Comparison of ENCODE assay signal across 7 mouse cellular contexts in genomic region chr16:20424719-20425650, GRCm38 (mm10). TPM values are rescaled to one million over a fixed set of nuclear protein-coding genes. Genes with fewer than 3 reads are reported as not detected.
A peak's percentile ranks its signal among the peaks of the same experiment; 100 is the strongest.
DNase-seq lines count a peak whose midpoint lies in the region; ATAC-seq and TF ChIP-seq lines count a peak whose summit lies in the region.

No protein-coding gene starts in this region.

- H3K4me2 ChIP-seq in kidney, embryonic 14.5 days (replicated peaks; ENCODE audit: low read depth, low read length): peak overlapping the region; percentile 67
- H3K4me2 ChIP-seq in stomach, embryonic 16.5 days (ENCODE audit: low read depth, low read length): peak overlapping the region; percentile 76

- peak; percentile 55 for DNase-seq in adipocyte (ENCODE audit: low spot score)
- DNase-seq in heart, adult 18-20 months: peak; percentile 29 to 51
- peak; percentile 35 for DNase-seq in lung, postnatal 10 days
- DNase-seq in gastrocnemius, postnatal 4 days (ENCODE audit: low spot score in 2 of 2): no peak

- peak overlapping the region; percentile 93 for H3K4me3 ChIP-seq in E14TG2a.4 (replicated peaks; ENCODE audit: low read length)
- H3K4me3 ChIP-seq in kidney, embryonic 14.5 days (ENCODE audit: low read length): peak overlapping the region; percentile 78
- peak overlapping the region; percentile 84 for H3K4me3 ChIP-seq in stomach, embryonic 16.5 days (replicated peaks; ENCODE audit: low read length)

- TF ChIP-seq CTCF in E14TG2a.4 (conservative IDR thresholded peaks at IDR 0.05; ENCODE audit: low read length): no peak

- H3K9me3 ChIP-seq in E14TG2a.4 (ENCODE audit: low read length): no peaks in the 10 kb centered on the region
- H3K9me3 ChIP-seq in kidney, embryonic 14.5 days (ENCODE audit: control insufficient read depth, low read length): no peaks in the 10 kb centered on the region
- H3K9me3 ChIP-seq in stomach, embryonic 16.5 days (replicated peaks; ENCODE audit: control insufficient read depth, low read length): no peaks in the 10 kb centered on the region

- no peak overlapping the region for H3K27ac ChIP-seq in kidney, embryonic 14.5 days (ENCODE audit: low read depth, low read length)
- H3K27ac ChIP-seq in stomach, embryonic 16.5 days (ENCODE audit: low read length): peak overlapping the region; percentile 34; the same call in 1 of the 2 replicates

- no peaks in the 10 kb centered on the region for H3K27me3 ChIP-seq in E14TG2a.4 (ENCODE audit: insufficient read depth, low read length)
- H3K27me3 ChIP-seq in kidney, embryonic 14.5 days (ENCODE audit: control insufficient read depth, insufficient read depth, low read length): no peaks in the 10 kb centered on the region
- H3K27me3 ChIP-seq in stomach, embryonic 16.5 days (ENCODE audit: control insufficient read depth, insufficient read depth, low read length): no peaks in the 10 kb centered on the region

- peak overlapping the region; percentile 69; the same call in 1 of the 2 replicates for H3K9ac ChIP-seq in kidney, embryonic 14.5 days (ENCODE audit: low read depth, low read length)
- H3K9ac ChIP-seq in stomach, embryonic 16.5 days (ENCODE audit: low read length): peak overlapping the region; percentile 84

- no peak for ATAC-seq in kidney, embryonic 14.5 days (ENCODE audit: low FRiP score, low TSS enrichment)
- no peak; the same call in 1 of the 2 replicates for ATAC-seq in stomach, embryonic 16.5 days (ENCODE audit: insufficient read depth, low FRiP score)

- 45% methylated on average over 10 of the region's 10 CpGs for WGBS in kidney, embryonic 14.5 days
- WGBS in stomach, embryonic 16.5 days: 35% methylated on average over 10 of the region's 10 CpGs

- peaks cover 37% of the 10 kb centered on the region for H3K4me1 ChIP-seq in E14TG2a.4 (replicated peaks; ENCODE audit: low read depth, low read length)
- peaks cover 7% of the 10 kb centered on the region for H3K4me1 ChIP-seq in kidney, embryonic 14.5 days (ENCODE audit: control insufficient read depth, insufficient read depth, low read length)
- peaks cover 13% of the 10 kb centered on the region for H3K4me1 ChIP-seq in stomach, embryonic 16.5 days (ENCODE audit: control insufficient read depth, insufficient read depth, low read length)

- H3K36me3 ChIP-seq in E14TG2a.4 (ENCODE audit: insufficient read depth, low read length): peaks cover 22% of the 10 kb centered on the region
- H3K36me3 ChIP-seq in kidney, embryonic 14.5 days (ENCODE audit: control insufficient read depth, insufficient read depth, low read length): peaks cover 6% of the 10 kb centered on the region; the same call in 1 of the 2 replicates
- peaks cover 2% of the 10 kb centered on the region; the same call in 1 of the 2 replicates for H3K36me3 ChIP-seq in stomach, embryonic 16.5 days (ENCODE audit: control insufficient read depth, insufficient read depth, low read length)

RNA-seq across cellular contexts. Expression of gene Abcc5, which starts 1.2 kb away (rescaled TPM):
- total RNA-seq in heart, adult 18-20 months (2021): 10 to 100 TPM; 20.7 to 24.0 TPM
- 37.3 and 64.0 TPM in 2 replicates for polyA plus RNA-seq in kidney, embryonic 14.5 days (2014; fragmentation: Nextera tagmentation; extraction: Ambion mirVana)
- 59.9 and 60.2 TPM in 2 replicates for polyA plus RNA-seq in stomach, embryonic 16.5 days (2015; fragmentation: Nextera tagmentation; extraction: Ambion mirVana)
- total RNA-seq in gastrocnemius, postnatal 4 days (2021): 10 to 100 TPM; 59.3 to 70.1 TPM

Comparison
In these comparisons a context has a peak if more than half of its experiments do, and no peak if none do; other contexts are left out.
1. DNase-seq: peak in adipocyte (single experiment), heart, adult 18-20 months (2 of 2) and lung, postnatal 10 days (single experiment); none in gastrocnemius, postnatal 4 days (0 of 2).
2. Peak in every context shown above with its lines, with median percentiles within 50 percentile points of each other: H3K4me3 ChIP-seq.